Mouse (Mus musculus) MEL (cell line): Measurements from ENCODE around the gene Eid1. TPM values are rescaled to one million over a fixed set of nuclear protein-coding genes. Genes with fewer than 3 reads are reported as not detected.

Source experiments
- DNase-seq: peaks from one replicate; pipeline ENCODE4 v3.0.0; 2011; ENCODE audit warnings: low read depth, low spot score
- H3K27ac ChIP-seq: 2 replicates; pipeline ENCODE4 v1.5.1; 2012; ENCODE audit warnings: low read depth, mild to moderate bottlenecking, control low read depth, low read length, moderate library complexity; ENCODE audit not compliant: control insufficient read depth
- H3K27me3 ChIP-seq, 2 experiments: fragments of 150-350 bp in 1 of 2; sonication (generic) in 1 of 2; 2 replicates each; pipeline ENCODE4 v1.6.1; 2012; ENCODE audit warnings: low read length in 2 of 2, mild to moderate bottlenecking in 2 of 2, improper control_type of control experiment in 1 of 2, moderate library complexity in 1 of 2; ENCODE audit not compliant: insufficient read depth in 2 of 2, control insufficient read depth in 1 of 2
- H3K36me3 ChIP-seq, 2 experiments: 2 replicates each; pipeline ENCODE4 v1.6.1; 2012 to 2014; ENCODE audit warnings: low read length in 2 of 2, improper control_type of control experiment in 1 of 2, inconsistent platforms in 1 of 2, mild to moderate bottlenecking in 1 of 2; ENCODE audit not compliant: insufficient read depth in 2 of 2, control insufficient read depth in 1 of 2
- H3K4me1 ChIP-seq, 2 experiments: fragments of 150-350 bp in 1 of 2; sonication (generic) in 1 of 2; 2 replicates each; pipeline ENCODE4 v1.6.1; 2012; ENCODE audit warnings: low read length in 2 of 2, improper control_type of control experiment in 1 of 2, mild to moderate bottlenecking in 1 of 2; ENCODE audit not compliant: insufficient read depth in 2 of 2, control insufficient read depth in 1 of 2
- H3K4me3 ChIP-seq, 2 experiments: fragments of 150-350 bp in 1 of 2; sonication (generic) in 1 of 2; 2 replicates each; pipeline ENCODE4 v1.5.1; 2012; ENCODE audit warnings: low read depth in 2 of 2, low read length in 2 of 2, mild to moderate bottlenecking in 2 of 2, moderate library complexity in 2 of 2, control low read depth in 1 of 2, improper control_type of control experiment in 1 of 2; ENCODE audit not compliant: control insufficient read depth in 1 of 2, insufficient read depth in 1 of 2
- H3K79me2 ChIP-seq: 2 replicates; pipeline ENCODE4 v1.6.1; 2012; ENCODE audit warnings: mild to moderate bottlenecking, low read length, moderate library complexity; ENCODE audit not compliant: control insufficient read depth, poor library complexity, insufficient read depth
- H3K9ac ChIP-seq: 2 replicates; pipeline ENCODE4 v1.6.1; 2012; ENCODE audit warnings: low read depth, mild to moderate bottlenecking, control low read depth, low read length, moderate library complexity; ENCODE audit not compliant: control insufficient read depth, poor library complexity, severe bottlenecking
- H3K9me3 ChIP-seq: fragments of 150-350 bp; sonication (generic); replicated peaks from 2 replicates; pipeline ENCODE4 v1.6.1; 2012; ENCODE audit warnings: mild to moderate bottlenecking, low read length, improper control_type of control experiment, moderate library complexity; ENCODE audit not compliant: insufficient read depth
- BHLHE40 ChIP-seq: IDR thresholded peaks from 2 replicates; pipeline ENCODE4 v1.6.1; 2012; ENCODE audit warnings: low read depth, mild to moderate bottlenecking, inconsistent platforms, low read length, improper control_type of control experiment, borderline replicate concordance
- CHD2 ChIP-seq: IDR thresholded peaks from 2 replicates; pipeline ENCODE4 v1.6.1; 2011; ENCODE audit warnings: low read length, improper control_type of control experiment
- CTCF ChIP-seq, 3 experiments: IDR thresholded peaks in 2 of 3; conservative IDR thresholded peaks in 1 of 3; 2 replicates each; pipeline ENCODE4 v1.5.1; 2011 to 2012; ENCODE audit warnings: low read length in 3 of 3, low read depth in 2 of 3, mild to moderate bottlenecking in 2 of 3, improper control_type of control experiment in 1 of 3, inconsistent platforms in 1 of 3, mixed read lengths in 1 of 3, moderate library complexity in 1 of 3; ENCODE audit not compliant: control insufficient read depth in 1 of 3, insufficient read depth in 1 of 3, poor library complexity in 1 of 3, severe bottlenecking in 1 of 3
- ELF1 ChIP-seq: IDR thresholded peaks from 2 replicates; pipeline ENCODE4 v1.6.1; 2014; ENCODE audit warnings: low read depth, mild to moderate bottlenecking, inconsistent platforms, low read length, improper control_type of control experiment, moderate library complexity
- EP300 ChIP-seq, 2 experiments: IDR thresholded peaks; 2 replicates each; pipeline ENCODE4 v1.6.1; 2011; ENCODE audit warnings: improper control_type of control experiment in 2 of 2, low read length in 2 of 2, low read depth in 1 of 2, mild to moderate bottlenecking in 1 of 2
- ETS1 ChIP-seq: IDR thresholded peaks from 2 replicates; pipeline ENCODE4 v1.6.1; 2012; ENCODE audit warnings: low read depth, mild to moderate bottlenecking, inconsistent platforms, low read length, improper control_type of control experiment, moderate library complexity
- GATA1 ChIP-seq: IDR thresholded peaks from 2 replicates; pipeline ENCODE4 v1.6.1; 2011; ENCODE audit warnings: low read depth, low read length, improper control_type of control experiment
- HCFC1 ChIP-seq: IDR thresholded peaks from 2 replicates; pipeline ENCODE4 v1.6.1; 2012; ENCODE audit warnings: low read depth, mild to moderate bottlenecking, inconsistent platforms, low read length, improper control_type of control experiment, moderate library complexity
- MAFK ChIP-seq: IDR thresholded peaks from 2 replicates; pipeline ENCODE4 v1.6.1; 2011; ENCODE audit warnings: low read depth, mild to moderate bottlenecking, low read length, improper control_type of control experiment, borderline replicate concordance
- MAX ChIP-seq: IDR thresholded peaks from 2 replicates; pipeline ENCODE4 v1.6.1; 2011; ENCODE audit warnings: low read length, improper control_type of control experiment
- MXI1 ChIP-seq: IDR thresholded peaks from 2 replicates; pipeline ENCODE4 v1.6.1; 2011; ENCODE audit warnings: mild to moderate bottlenecking, low read depth, low read length, improper control_type of control experiment
- POLR2AphosphoS2 ChIP-seq: IDR thresholded peaks from 2 replicates; pipeline ENCODE4 v1.6.1; 2011; ENCODE audit warnings: low read length, improper control_type of control experiment
- RCOR1 ChIP-seq: IDR thresholded peaks from 2 replicates; pipeline ENCODE4 v1.6.1; 2012; ENCODE audit warnings: low read depth, mild to moderate bottlenecking, inconsistent platforms, low read length, improper control_type of control experiment
- SIN3A ChIP-seq: IDR thresholded peaks from 2 replicates; pipeline ENCODE4 v1.6.1; 2012; ENCODE audit warnings: low read length, improper control_type of control experiment, inconsistent platforms
- TAL1 ChIP-seq: IDR thresholded peaks from 2 replicates; pipeline ENCODE4 v1.6.1; 2012; ENCODE audit warnings: mild to moderate bottlenecking, inconsistent platforms, low read length, moderate library complexity, mixed read lengths
- TCF12 ChIP-seq: IDR thresholded peaks from 2 replicates; pipeline ENCODE4 v1.6.1; 2014; ENCODE audit warnings: low read depth, mild to moderate bottlenecking, inconsistent platforms, low read length, improper control_type of control experiment, moderate library complexity
- USF1 ChIP-seq: IDR thresholded peaks from 2 replicates; pipeline ENCODE4 v1.6.1; 2014; ENCODE audit warnings: low read depth, mild to moderate bottlenecking, inconsistent platforms, low read length, improper control_type of control experiment, moderate library complexity
- ZKSCAN1 ChIP-seq: IDR thresholded peaks from 2 replicates; pipeline ENCODE4 v1.6.1; 2012; ENCODE audit warnings: low read depth, mild to moderate bottlenecking, inconsistent platforms, low read length, improper control_type of control experiment, moderate library complexity
- ZNF384 ChIP-seq: IDR thresholded peaks from 2 replicates; pipeline ENCODE4 v1.6.1; 2012; ENCODE audit warnings: low read depth, mild to moderate bottlenecking, inconsistent platforms, low read length, improper control_type of control experiment
- polyA plus RNA-seq, 2 experiments: library from polyadenylated mRNA; stranded (reverse) in 1 of 2; unstranded in 1 of 2; fragments of >175 nt in 1 of 2; fragments of >200 nt in 1 of 2; gene quantifications; 2 replicates each; pipeline versions ENCODE4 v1.2.1 to v1.2.4; 2012; ENCODE audit warnings: low replicate concordance in 2 of 2, low read depth in 1 of 2; ENCODE audit not compliant: insufficient read length in 2 of 2, insufficient read depth in 1 of 2, missing spikeins in 1 of 2
- total RNA-seq: library from RNA; depleted of rRNA; stranded (reverse); fragments of 300-350 nt; gene quantifications from 2 replicates; pipeline ENCODE4 v1.2.3, GENCODE M21; 2012

Eid1 gene
- total and polyA plus RNA-seq, 3 experiments: 16.4 to 33.9 TPM; not detected in 1

- Histone ChIP-seq H3K27ac (no peak overlapping the region), H3K9me3 (no peaks in the 10 kb centered on the region), H3K79me2 (no peaks in the 10 kb centered on the region), H3K4me3 (no peak overlapping the region), H3K36me3 (peaks cover 0 to 16% of the 10 kb centered on the region in 2 experiments; a peak in 2 of 4 replicates), H3K9ac (no peak overlapping the region), H3K4me1 (peaks cover 11 to 29% of the 10 kb centered on the region in 2 experiments), H3K27me3 (no peaks in the 10 kb centered on the region)
- DNase-seq: no peak
- TF ChIP-seq BHLHE40 (no peak), SIN3A (no peak), MAX (no peak), POLR2AphosphoS2 (no peak), TAL1 (no peak), MAFK (no peak), ZKSCAN1 (no peak), CHD2 (no peak), GATA1 (no peak), HCFC1 (no peak)
Observed at GRCm38 (mm10) chr2:125661156-125661555, 11.7 kb upstream of the Eid1 start.

- Histone ChIP-seq H3K4me1 (peaks cover 15 to 29% of the 10 kb centered on the region in 2 experiments), H3K79me2 (no peaks in the 10 kb centered on the region), H3K27ac (no peak overlapping the region), H3K27me3 (no peaks in the 10 kb centered on the region), H3K36me3 (peaks cover 0 to 27% of the 10 kb centered on the region in 2 experiments; a peak in 2 of 4 replicates), H3K4me3 (no peak overlapping the region), H3K9ac (no peak overlapping the region), H3K9me3 (no peaks in the 10 kb centered on the region)
- TF ChIP-seq RCOR1 (peak; percentile 80), MAX (no peak), BHLHE40 (0 out of 2 replicates have a peak, but pooled peaks have one; percentile 37), ZNF384 (peak; percentile 70), MXI1 (no peak), ELF1 (no peak), USF1 (no peak), TCF12 (peak; percentile 62; the same call in 1 of the 2 replicates), CTCF (IDR thresholded peaks at IDR 0.05 in 2 of 3, conservative IDR thresholded peaks at IDR 0.05 in 1 of 3; ENCODE audit: control insufficient read depth in 1 of 3, insufficient read depth in 1 of 3, low read depth in 2 of 3, low read length in 3 of 3, poor library complexity in 1 of 3, severe bottlenecking in 1 of 3) (no peak), ETS1 (peak; percentile 42; the same call in 1 of the 2 replicates), EP300 (IDR thresholded peaks at IDR 0.05; ENCODE audit: low read depth in 1 of 2, low read length in 2 of 2) (peak in 1 of 2 experiments; percentile 61; a peak in 2 of 4 replicates), GATA1 (0 out of 2 replicates have a peak, but pooled peaks have one; percentile 38)
- DNase-seq: peak; percentile 34
Observed at GRCm38 (mm10) chr2:125662517-125662916, 10.4 kb upstream of the Eid1 start.
